Mouse (Mus musculus): ENCODE data around the gene Ptcd1.

DNA sequence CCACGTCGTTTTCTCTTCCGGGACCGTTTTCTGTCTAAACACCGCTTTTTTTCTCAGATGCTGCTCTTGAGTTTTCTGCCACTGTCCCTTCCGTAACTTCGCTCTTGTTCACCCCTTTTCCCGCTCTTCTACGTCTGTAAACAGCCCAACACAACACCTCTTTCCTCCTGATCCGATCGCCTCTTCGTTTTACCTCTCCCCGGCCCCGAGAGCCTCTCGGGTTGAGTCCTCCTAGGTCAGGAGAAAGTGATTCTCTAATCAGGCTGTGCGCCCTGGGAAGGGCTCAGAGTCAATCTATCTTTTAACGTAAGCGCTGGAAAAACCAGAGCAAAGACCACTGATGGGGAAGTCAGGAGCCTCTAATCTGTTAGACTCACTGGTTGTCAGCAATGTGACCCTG, 26.3 kb downstream of the Ptcd1 start:
- no peak for TF ChIP-seq CTCF (IDR thresholded peaks at IDR 0.05; ENCODE audit: control insufficient read depth, insufficient read depth, insufficient read length)
- no peak for TF ChIP-seq MYOG (IDR thresholded peaks at IDR 0.05; ENCODE audit: control insufficient read depth, extremely low read depth, insufficient read length)
- no peak for TF ChIP-seq FOSL1 (IDR thresholded peaks at IDR 0.05; ENCODE audit: insufficient read depth, low read length, poor library complexity, severe bottlenecking)
- no peak for TF ChIP-seq CEBPB (IDR thresholded peaks at IDR 0.05; ENCODE audit: low read depth)
- no peak for TF ChIP-seq MAX (IDR thresholded peaks at IDR 0.05)
- TF ChIP-seq USF1 (IDR thresholded peaks at IDR 0.05; ENCODE audit: low read depth): no peak
- TF ChIP-seq MYOD1 (IDR thresholded peaks at IDR 0.05; ENCODE audit: control insufficient read depth, insufficient read length, low read depth): no peak

Measured in C2C12 (cell line).